Mouse (Mus musculus) thymus, adult 2 months (tissue): ENCODE measurements around the gene Fgfr2. TPM values are rescaled to one million over a fixed set of nuclear protein-coding genes. Genes with fewer than 3 reads are reported as not detected.
"Not testable (repeated sequence)": the region's sequence is repeated elsewhere in the genome, so short reads cannot be mapped to it uniquely, and the experiment has no call there.

Experiments
- DNase-seq: peaks from one replicate; pipeline ENCODE4 v3.0.0; 2021
- H3K27ac ChIP-seq: fragments of 200-500 bp; 2 replicates; pipeline ENCODE4 v1.5.1; 2012; ENCODE audit warnings: low read length, control low read depth; ENCODE audit not compliant: control insufficient read depth, insufficient read depth
- H3K27me3 ChIP-seq: fragments of 200-500 bp; 2 replicates; pipeline ENCODE4 v1.6.1; 2012; ENCODE audit warnings: mild to moderate bottlenecking, low read length, moderate library complexity, mixed read lengths; ENCODE audit not compliant: control insufficient read depth, insufficient read depth
- H3K36me3 ChIP-seq: fragments of 200-500 bp; 2 replicates; pipeline ENCODE4 v1.6.1; 2012; ENCODE audit warnings: mild to moderate bottlenecking, low read length, moderate library complexity; ENCODE audit not compliant: control insufficient read depth, insufficient read depth
- H3K4me1 ChIP-seq: fragments of 200-500 bp; replicated peaks from 2 replicates; pipeline ENCODE4 v1.6.1; 2012; ENCODE audit warnings: low read length; ENCODE audit not compliant: control insufficient read depth, insufficient read depth
- H3K4me3 ChIP-seq: fragments of 200-500 bp; 2 replicates; pipeline ENCODE4 v1.5.1; 2012; ENCODE audit warnings: mild to moderate bottlenecking, low read length, control low read depth, moderate library complexity; ENCODE audit not compliant: control insufficient read depth, insufficient read depth
- CTCF ChIP-seq: fragments of 200-500 bp; IDR thresholded peaks from 2 replicates; pipeline ENCODE4 v1.5.1; 2012; ENCODE audit warnings: mild to moderate bottlenecking, control low read depth, low read length, moderate library complexity, borderline replicate concordance; ENCODE audit not compliant: control insufficient read depth, poor library complexity, insufficient read depth; ENCODE audit errors: extremely low read depth
- POLR2A ChIP-seq: fragments of 200-500 bp; IDR thresholded peaks from 2 replicates; pipeline ENCODE4 v1.6.1; 2012; ENCODE audit warnings: mild to moderate bottlenecking, low read length, control low read depth, moderate library complexity; ENCODE audit not compliant: control insufficient read depth, poor library complexity, insufficient read depth; ENCODE audit errors: extremely low read depth
- WGBS: fragments of 180-500 bp; shearing (Covaris S2); methylation state at CpG from one replicate; pipeline ENCODE4 v1.1.7; 2018; 5-methylcytosine and 5-hydroxymethylcytosine counted together
- polyA plus RNA-seq: library from polyadenylated mRNA; depleted of rRNA; stranded (reverse); fragments of >200 nt; gene quantifications from 2 replicates; pipeline ENCODE4 v1.2.3, GENCODE M21; 2012

Fgfr2 gene
- polyA plus RNA-seq, 1 experiment: 12.1 TPM

- Histone ChIP-seq H3K36me3 (no peaks in the 10 kb centered on the region), H3K4me1 (no peaks in the 10 kb centered on the region), H3K27ac (no peak overlapping the region), H3K27me3 (no peaks in the 10 kb centered on the region), H3K4me3 (no peak overlapping the region)
- no peak for TF ChIP-seq CTCF
- TF ChIP-seq POLR2A: no peak
- 92% methylated on average over 4 of the region's 4 CpGs for WGBS
- no peak for DNase-seq
Measured at GRCm38 (mm10) chr7:132666516-132666915, 456.6 kb downstream of the Fgfr2 start.

- DNase-seq: no peak
- H3K4me1 ChIP-seq: no peaks in the 10 kb centered on the region
- no peak overlapping the region for H3K27ac ChIP-seq
- 97% methylated on average over 8 of the region's 8 CpGs for WGBS
- no peak overlapping the region for H3K4me3 ChIP-seq
- no peak for TF ChIP-seq CTCF
- no peak for TF ChIP-seq POLR2A
- H3K36me3 ChIP-seq: no peaks in the 10 kb centered on the region
- no peaks in the 10 kb centered on the region for H3K27me3 ChIP-seq
Measured at GRCm38 (mm10) chr7:132665664-132666382, 457.3 kb downstream of the Fgfr2 start.

GRCm38 (mm10) chr7:132664815-132665214 lies 458.3 kb downstream of the Fgfr2 start:
- Histone ChIP-seq H3K27ac (no peak overlapping the region), H3K4me3 (no peak overlapping the region), H3K27me3 (no peaks in the 10 kb centered on the region), H3K4me1 (no peaks in the 10 kb centered on the region), H3K36me3 (no peaks in the 10 kb centered on the region)
- TF ChIP-seq POLR2A (no peak), CTCF (no peak)
- 96% methylated on average over 6 of the region's 6 CpGs for WGBS
- DNase-seq: no peak

- not testable (repeated sequence) for H3K4me3 ChIP-seq, DNase-seq, H3K36me3 ChIP-seq, H3K4me1 ChIP-seq, H3K27ac ChIP-seq, H3K27me3 ChIP-seq
- WGBS: 91% methylated on average over 6 of the region's 6 CpGs
Measured at GRCm38 (mm10) chr7:132662831-132663230, 460.3 kb downstream of the Fgfr2 start.

- WGBS: 47% methylated on average over 7 of the region's 7 CpGs
- TF ChIP-seq POLR2A: no peak
- TF ChIP-seq CTCF: no peak
- no peak overlapping the region for H3K4me3 ChIP-seq
- H3K27me3 ChIP-seq: no peaks in the 10 kb centered on the region
- H3K4me1 ChIP-seq: peaks cover 4% of the 10 kb centered on the region
- no peaks in the 10 kb centered on the region for H3K36me3 ChIP-seq
- no peak for DNase-seq
- no peak overlapping the region for H3K27ac ChIP-seq
Measured at GRCm38 (mm10) chr7:132659633-132660032, 463.5 kb downstream of the Fgfr2 start.

GRCm38 (mm10) chr7:132658688-132659087 lies 464.5 kb downstream of the Fgfr2 start:
- Histone ChIP-seq H3K4me1 (peaks cover 4% of the 10 kb centered on the region), H3K36me3 (no peaks in the 10 kb centered on the region), H3K27me3 (no peaks in the 10 kb centered on the region), H3K27ac (no peak overlapping the region), H3K4me3 (no peak overlapping the region)
- WGBS: 93% methylated on average over 5 of the region's 5 CpGs
- TF ChIP-seq CTCF: no peak
- no peak for TF ChIP-seq POLR2A
- DNase-seq: no peak

- TF ChIP-seq POLR2A (no peak), CTCF (no peak)
- Histone ChIP-seq H3K27ac (no peak overlapping the region), H3K4me1 (peaks cover 4% of the 10 kb centered on the region), H3K27me3 (no peaks in the 10 kb centered on the region), H3K36me3 (no peaks in the 10 kb centered on the region), H3K4me3 (no peak overlapping the region)
- no peak for DNase-seq
- WGBS: 55% methylated on average over 9 of the region's 9 CpGs
Measured at GRCm38 (mm10) chr7:132658058-132658450, 465.1 kb downstream of the Fgfr2 start.
